Mouse (Mus musculus) kidney, embryonic 14.5 days (tissue): ENCODE measurements around the gene Irx4. TPM values are rescaled to one million over a fixed set of nuclear protein-coding genes. Genes with fewer than 3 reads are reported as not detected.
A peak's percentile ranks its signal among the peaks of the same experiment; 100 is the strongest.

ENCODE experiments used
- ATAC-seq: fragments of 200-750 bp; cut with Nextera tagmentation; 2 replicates; pipeline ENCODE4 v1.8.0; 2017; ENCODE audit warnings: moderate number of reproducible peaks, mild to moderate bottlenecking, moderate TSS enrichment, moderate library complexity; ENCODE audit not compliant: low FRiP score, low TSS enrichment
- H3K27ac ChIP-seq: fragments of 300-500 bp; sonication (generic); 2 replicates; pipeline ENCODE4 v1.5.1; 2014; ENCODE audit warnings: low read depth, mild to moderate bottlenecking, low read length, moderate library complexity, mixed read lengths
- H3K27me3 ChIP-seq: fragments of 300-500 bp; sonication (generic); 2 replicates; pipeline ENCODE4 v1.6.1; 2014; ENCODE audit warnings: mild to moderate bottlenecking, low read length; ENCODE audit not compliant: control insufficient read depth, insufficient read depth
- H3K36me3 ChIP-seq: fragments of 300-500 bp; sonication (generic); 2 replicates; pipeline ENCODE4 v1.6.1; 2014; ENCODE audit warnings: low read length, mixed read lengths; ENCODE audit not compliant: control insufficient read depth, insufficient read depth
- H3K4me1 ChIP-seq: fragments of 300-500 bp; sonication (generic); 2 replicates; pipeline ENCODE4 v1.6.1; 2014; ENCODE audit warnings: low read length, mixed read lengths; ENCODE audit not compliant: control insufficient read depth, insufficient read depth
- H3K4me2 ChIP-seq: fragments of 300-500 bp; sonication (generic); replicated peaks from 2 replicates; pipeline ENCODE4 v1.6.1; 2014; ENCODE audit warnings: low read depth, mild to moderate bottlenecking, low read length
- H3K4me3 ChIP-seq: fragments of 300-500 bp; sonication (generic); 2 replicates; pipeline ENCODE4 v1.5.1; 2014; ENCODE audit warnings: mild to moderate bottlenecking, low read length
- H3K9ac ChIP-seq: fragments of 300-500 bp; sonication (generic); 2 replicates; pipeline ENCODE4 v1.6.1; 2014; ENCODE audit warnings: low read depth, mild to moderate bottlenecking, low read length, moderate library complexity
- H3K9me3 ChIP-seq: fragments of 300-500 bp; sonication (generic); 2 replicates; pipeline ENCODE4 v1.6.1; 2016; ENCODE audit warnings: low read length; ENCODE audit not compliant: control insufficient read depth
- WGBS: fragments of 180-500 bp; shearing (Covaris S2); extraction: QIAGEN DNeasy Blood & Tissue Kit; methylation state at CpG from one replicate; pipeline ENCODE4 v1.1.7; 2014; 5-methylcytosine and 5-hydroxymethylcytosine counted together
- polyA plus RNA-seq: library from polyadenylated mRNA; unstranded; fragments of >200 nt; fragmentation: Nextera tagmentation; extraction: Ambion mirVana; gene quantifications from 2 replicates; pipeline ENCODE4 v1.2.1, GENCODE M21; 2014

Gene Irx4
- 0.31 and 0.49 TPM in 2 replicates for polyA plus RNA-seq

- Histone ChIP-seq H3K4me2 (peak within 1 kb of the TSS; percentile 79), H3K4me1 (peaks cover 13% of the 10 kb centered on the region; the same call in 1 of the 2 replicates), H3K4me3 (peak within 1 kb of the TSS; percentile 43), H3K9me3 (no peaks in the 10 kb centered on the region), H3K36me3 (no peaks in the 10 kb centered on the region), H3K27me3 (peaks cover 93% of the 10 kb centered on the region), H3K9ac (0 out of 2 replicates have a peak within 1 kb of the TSS, but pooled peaks have one; percentile 23), H3K27ac (no peak within 1 kb of the TSS)
- no peak for ATAC-seq
- WGBS: under 1% methylated on average over 64 of the region's 86 CpGs
Measured at GRCm38 (mm10) chr13:73260354-73261035, at the start of gene Irx4. TSS of gene Irx4 (plus strand) at chr13:73260479.

DNA sequence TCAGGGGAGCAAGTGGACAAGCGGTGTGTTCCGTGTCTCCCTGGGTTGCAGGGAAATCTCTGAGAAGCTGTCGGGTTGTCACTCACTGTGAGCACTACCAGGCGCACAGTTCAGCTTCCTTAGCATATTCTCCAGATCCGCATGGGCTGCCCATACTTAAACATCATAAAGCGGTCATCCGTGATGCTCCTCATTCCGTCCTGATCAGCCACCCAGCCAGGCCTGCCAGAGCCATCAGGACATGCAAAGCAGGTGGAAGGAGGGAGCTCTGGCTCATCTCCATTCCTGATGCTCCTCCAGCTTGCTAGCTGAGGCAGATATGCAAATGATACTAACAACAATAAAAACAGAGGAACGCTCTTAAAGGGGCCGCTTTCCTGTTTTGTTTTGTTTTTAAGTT, 46.0 kb upstream of the Irx4 start:
- Histone ChIP-seq H3K9ac (no peak overlapping the region), H3K4me3 (no peak overlapping the region), H3K4me2 (no peak overlapping the region), H3K9me3 (no peaks in the 10 kb centered on the region), H3K4me1 (no peaks in the 10 kb centered on the region), H3K36me3 (no peaks in the 10 kb centered on the region), H3K27ac (no peak overlapping the region), H3K27me3 (no peaks in the 10 kb centered on the region)
- no peak for ATAC-seq
- WGBS: 66% methylated on average over 10 of the region's 10 CpGs

GRCm38 (mm10) chr13:73236461-73236860, 23.8 kb upstream of the Irx4 start:
- H3K27ac ChIP-seq: no peak overlapping the region
- H3K9ac ChIP-seq: no peak overlapping the region
- ATAC-seq: no peak
- H3K27me3 ChIP-seq: no peaks in the 10 kb centered on the region
- peaks cover 6% of the 10 kb centered on the region; the same call in 1 of the 2 replicates for H3K4me1 ChIP-seq
- H3K9me3 ChIP-seq: no peaks in the 10 kb centered on the region
- WGBS: 31% methylated on average over 8 of the region's 8 CpGs
- H3K4me3 ChIP-seq: no peak overlapping the region
- no peak overlapping the region for H3K4me2 ChIP-seq
- no peaks in the 10 kb centered on the region for H3K36me3 ChIP-seq

GRCm38 (mm10) chr13:73239191-73239746, 21.0 kb upstream of the Irx4 start:
- H3K4me2 ChIP-seq: no peak overlapping the region
- no peak overlapping the region for H3K27ac ChIP-seq
- no peak for ATAC-seq
- H3K9ac ChIP-seq: no peak overlapping the region
- peaks cover 6% of the 10 kb centered on the region; the same call in 1 of the 2 replicates for H3K4me1 ChIP-seq
- peaks cover 4% of the 10 kb centered on the region; the same call in 1 of the 2 replicates for H3K9me3 ChIP-seq
- H3K4me3 ChIP-seq: no peak overlapping the region
- H3K36me3 ChIP-seq: no peaks in the 10 kb centered on the region
- 44% methylated on average over 4 of the region's 4 CpGs for WGBS
- H3K27me3 ChIP-seq: no peaks in the 10 kb centered on the region

DNA sequence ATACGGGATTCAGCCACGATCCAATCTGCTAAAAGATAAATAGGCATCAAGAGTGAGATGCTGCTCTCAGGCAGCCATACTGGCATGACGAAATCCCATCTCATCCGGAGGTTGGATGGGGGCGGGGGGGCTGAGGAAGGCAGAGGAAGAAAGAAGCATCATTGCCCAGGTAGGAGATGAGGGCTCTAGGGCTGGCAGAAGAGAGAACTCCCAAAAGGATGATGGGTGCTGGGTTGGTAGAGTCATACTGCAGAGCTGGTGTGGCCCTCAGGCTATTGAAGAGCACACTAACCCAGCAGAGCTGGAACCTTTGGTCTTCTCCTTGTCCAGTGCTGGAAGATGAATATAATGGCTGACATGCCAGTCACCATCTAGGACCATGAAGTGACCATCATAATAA, 17.7 kb upstream of the Irx4 start:
- Histone ChIP-seq H3K4me2 (no peak overlapping the region), H3K4me3 (no peak overlapping the region), H3K4me1 (peaks cover 6% of the 10 kb centered on the region; the same call in 1 of the 2 replicates), H3K9me3 (peaks cover 4% of the 10 kb centered on the region; the same call in 1 of the 2 replicates), H3K9ac (no peak overlapping the region), H3K36me3 (no peaks in the 10 kb centered on the region), H3K27ac (no peak overlapping the region), H3K27me3 (no peaks in the 10 kb centered on the region)
- WGBS: 88% methylated on average over 5 of the region's 5 CpGs
- ATAC-seq: no peak

DNA sequence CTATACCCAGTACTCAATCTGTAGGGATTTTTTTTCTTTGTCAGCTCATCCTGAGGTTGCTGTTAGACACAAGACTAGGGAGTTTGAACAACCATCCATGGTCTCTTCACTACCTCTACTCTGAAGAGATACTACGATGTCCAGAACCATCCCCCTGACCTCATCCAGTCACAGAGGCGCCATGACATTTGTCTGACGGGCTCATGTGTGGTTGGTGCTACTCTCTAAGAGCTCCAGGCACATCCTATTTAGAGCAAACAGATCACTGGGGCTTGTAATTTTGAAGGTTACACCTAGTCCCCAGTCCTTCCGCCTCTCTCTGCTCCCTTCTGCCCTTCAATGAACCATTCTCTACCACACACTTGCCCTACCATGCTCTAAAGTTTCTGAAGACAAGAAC, 13.3 kb upstream of the Irx4 start:
- Histone ChIP-seq H3K9ac (no peak overlapping the region), H3K4me2 (no peak overlapping the region), H3K27ac (no peak overlapping the region), H3K36me3 (no peaks in the 10 kb centered on the region), H3K9me3 (peaks cover 4% of the 10 kb centered on the region; the same call in 1 of the 2 replicates), H3K4me3 (no peak overlapping the region), H3K27me3 (peaks cover 10% of the 10 kb centered on the region), H3K4me1 (no peaks in the 10 kb centered on the region)
- ATAC-seq: no peak
- 87% methylated on average over 4 of the region's 4 CpGs for WGBS

DNA sequence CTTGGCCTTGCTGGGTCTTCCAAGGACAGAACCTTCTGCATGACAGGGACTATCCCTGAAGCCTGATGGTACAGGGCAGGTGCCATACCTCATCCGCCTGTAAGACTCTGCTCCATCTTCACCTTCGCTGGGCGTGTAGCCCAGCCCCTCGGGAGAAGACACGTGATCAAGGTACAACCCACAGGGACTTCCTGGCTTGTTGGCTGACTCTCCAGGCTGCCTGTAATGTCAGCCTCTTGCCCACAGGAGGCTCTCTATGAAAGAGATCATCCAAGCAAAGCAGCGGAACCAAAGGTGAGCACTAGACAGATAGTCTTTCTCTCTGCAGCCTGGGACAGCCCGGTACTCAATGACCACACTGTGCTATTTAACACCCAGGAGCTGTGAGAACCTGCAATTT, 9.1 kb upstream of the Irx4 start:
- Histone ChIP-seq H3K27me3 (peaks cover 22% of the 10 kb centered on the region), H3K9ac (no peak overlapping the region), H3K4me2 (no peak overlapping the region), H3K27ac (no peak overlapping the region), H3K4me1 (no peaks in the 10 kb centered on the region), H3K36me3 (no peaks in the 10 kb centered on the region), H3K4me3 (no peak overlapping the region), H3K9me3 (no peaks in the 10 kb centered on the region)
- ATAC-seq: no peak
- 27% methylated on average over 7 of the region's 7 CpGs for WGBS

DNA sequence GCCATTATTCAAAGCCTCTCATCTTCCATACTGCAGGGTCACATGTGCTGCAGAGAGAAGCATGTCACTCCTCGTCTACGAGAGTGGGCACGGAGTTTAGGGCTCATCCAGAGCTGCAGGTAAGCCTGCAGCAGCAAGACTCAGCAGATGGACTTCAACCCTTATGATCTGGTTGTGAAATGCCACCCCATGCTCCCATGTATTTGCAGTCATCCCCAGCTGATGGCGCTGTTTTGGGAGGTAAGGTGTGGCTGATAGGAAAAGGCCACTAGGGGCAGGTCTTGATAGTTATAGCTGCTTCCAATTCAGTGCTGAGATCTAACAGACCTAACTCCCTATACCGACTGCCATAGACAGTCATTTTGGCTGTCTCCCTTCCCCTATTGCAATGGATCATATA, 8.3 kb upstream of the Irx4 start:
- peaks cover 29% of the 10 kb centered on the region for H3K27me3 ChIP-seq

DNA sequence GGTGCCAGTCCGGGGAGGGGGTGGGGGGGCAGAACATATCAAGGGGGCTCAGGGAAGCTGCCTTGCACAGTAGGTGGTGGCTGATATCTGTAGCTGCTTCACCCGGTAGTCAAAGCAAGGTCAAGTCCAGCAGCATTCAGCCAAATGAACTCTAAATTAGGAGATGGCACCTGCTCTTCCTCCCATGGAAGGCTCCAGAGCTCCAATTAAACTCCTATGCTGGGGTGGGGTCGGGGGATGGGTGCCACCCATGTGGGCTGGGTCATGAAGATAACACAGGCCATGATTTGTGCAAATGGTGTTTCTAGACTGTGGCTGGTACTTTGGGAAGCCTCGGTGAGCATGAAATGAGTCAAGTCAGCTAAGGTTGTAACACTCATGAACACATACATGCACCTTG, 1.9 kb upstream of the Irx4 start:
- Histone ChIP-seq H3K9me3 (no peaks in the 10 kb centered on the region), H3K27me3 (peaks cover 80% of the 10 kb centered on the region), H3K4me2 (no peak overlapping the region), H3K36me3 (no peaks in the 10 kb centered on the region), H3K27ac (no peak overlapping the region), H3K4me1 (peaks cover 10% of the 10 kb centered on the region; the same call in 1 of the 2 replicates), H3K9ac (no peak overlapping the region), H3K4me3 (no peak overlapping the region)
- 54% methylated on average over 4 of the region's 4 CpGs for WGBS
- no peak for ATAC-seq

More for the DNA sequence above, 8.3 kb upstream of the Irx4 start:
- Histone ChIP-seq H3K36me3 (no peaks in the 10 kb centered on the region), H3K4me3 (no peak overlapping the region), H3K4me2 (no peak overlapping the region), H3K4me1 (no peaks in the 10 kb centered on the region), H3K9ac (no peak overlapping the region), H3K9me3 (no peaks in the 10 kb centered on the region), H3K27ac (no peak overlapping the region)
- WGBS: 55% methylated on average over 5 of the region's 5 CpGs
- ATAC-seq: no peak
